Mouse (Mus musculus): Measurements from ENCODE around the gene Cyb5r4.
A peak's percentile ranks its signal among the peaks of the same experiment; 100 is the strongest.
"Not testable (repeated sequence)": the region's sequence is repeated elsewhere in the genome, so short reads cannot be mapped to it uniquely, and the experiment has no call there.

Gene Cyb5r4

GRCm38 (mm10) chr9:87021778-87022523 is at the start of gene Cyb5r4:
Cyb5r4 (plus strand) TSS chr9:87022014.
- DNase-seq (ENCODE audit: low read depth, low spot score) = peak; percentile 93

DNA sequence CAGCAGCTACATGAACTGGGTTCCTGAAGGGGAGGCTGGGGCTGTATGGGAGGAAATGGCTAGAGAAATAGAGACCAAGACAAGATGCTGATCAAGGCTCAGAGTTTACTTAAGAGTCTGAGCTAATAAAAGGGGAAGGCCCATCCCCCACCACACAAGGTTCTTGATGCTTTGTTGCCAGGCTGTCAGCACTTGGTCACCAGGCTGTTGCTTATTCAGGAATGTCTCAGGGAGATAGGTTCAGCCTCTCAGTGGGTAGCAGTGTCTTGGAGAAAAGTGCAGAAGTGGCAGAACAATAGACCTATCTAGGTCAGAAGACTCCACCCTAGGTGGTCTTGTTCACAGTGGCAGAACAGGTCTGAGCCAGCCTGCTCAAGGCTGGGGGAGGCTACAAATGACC is 49.3 kb upstream of the Cyb5r4 start:
- DNase-seq (ENCODE audit: low read depth, low spot score) = not testable (repeated sequence)

DNA sequence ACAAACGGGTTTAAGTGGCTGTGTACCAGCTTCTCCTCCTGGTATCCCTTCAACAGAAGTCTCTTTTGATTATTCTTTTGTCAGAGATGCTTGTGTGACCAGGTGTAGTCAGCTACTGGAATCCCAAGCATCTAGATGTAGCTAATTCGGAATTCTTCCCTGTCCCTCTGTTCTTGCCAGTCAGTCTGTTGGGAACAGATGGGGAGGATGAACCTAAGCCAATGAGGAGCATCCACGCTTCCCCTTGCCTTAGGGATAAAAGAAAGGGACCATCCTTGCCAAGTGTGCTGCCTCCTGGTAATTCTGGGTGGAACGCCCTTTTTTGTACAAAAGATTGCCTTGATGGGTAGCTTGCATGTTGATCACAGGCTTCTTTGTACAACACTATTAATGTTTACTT is 48.3 kb upstream of the Cyb5r4 start:
- no peak for DNase-seq (ENCODE audit: low read depth, low spot score)

DNA sequence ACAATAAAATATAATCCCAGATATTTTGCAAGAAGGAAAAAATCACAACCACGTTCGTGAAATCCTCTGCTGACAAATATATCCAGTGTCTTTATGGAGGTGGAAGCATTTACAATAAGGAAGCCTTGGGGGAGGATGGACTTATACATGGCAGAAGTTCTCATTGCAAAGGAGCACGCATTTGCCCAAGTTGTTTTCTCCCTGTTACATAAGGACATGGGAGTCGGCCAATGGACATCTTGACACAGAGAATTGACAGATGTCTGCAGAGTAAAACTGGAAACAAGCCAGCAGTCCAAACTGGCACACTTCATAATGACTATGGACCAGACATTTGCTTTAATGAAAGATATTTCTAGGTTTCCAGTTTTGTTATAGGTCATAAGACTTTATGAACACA is 44.9 kb upstream of the Cyb5r4 start:
- DNase-seq (ENCODE audit: low read depth, low spot score) = no peak

GRCm38 (mm10) chr9:86978257-86978907 is 43.4 kb upstream of the Cyb5r4 start:
- DNase-seq (ENCODE audit: low read depth, low spot score) = no peak

DNA sequence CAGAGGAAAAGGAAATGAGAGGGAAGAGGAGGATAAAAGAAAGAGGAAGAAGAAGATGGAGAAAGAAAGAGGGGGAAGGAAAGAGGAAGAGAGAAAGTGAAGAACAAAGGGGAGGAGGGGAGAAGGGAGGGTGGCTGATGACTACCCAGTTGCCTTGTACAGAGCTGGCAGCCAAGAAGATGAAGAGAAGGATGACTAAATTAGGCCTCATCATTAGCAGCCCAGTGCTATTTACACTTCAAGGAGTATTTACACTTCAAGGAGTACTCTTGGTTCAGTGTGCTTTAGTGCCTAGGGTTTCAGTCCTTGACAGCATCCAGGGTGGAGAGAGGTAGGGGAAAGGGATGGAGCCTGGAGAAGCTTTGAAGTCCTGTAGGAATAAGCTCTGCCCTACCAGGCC is 41.8 kb upstream of the Cyb5r4 start:
- DNase-seq (ENCODE audit: low read depth, low spot score) = no peak

- no peak for DNase-seq (ENCODE audit: low read depth, low spot score)
Measured at GRCm38 (mm10) chr9:86980942-86981341, 40.9 kb upstream of the Cyb5r4 start.

DNA sequence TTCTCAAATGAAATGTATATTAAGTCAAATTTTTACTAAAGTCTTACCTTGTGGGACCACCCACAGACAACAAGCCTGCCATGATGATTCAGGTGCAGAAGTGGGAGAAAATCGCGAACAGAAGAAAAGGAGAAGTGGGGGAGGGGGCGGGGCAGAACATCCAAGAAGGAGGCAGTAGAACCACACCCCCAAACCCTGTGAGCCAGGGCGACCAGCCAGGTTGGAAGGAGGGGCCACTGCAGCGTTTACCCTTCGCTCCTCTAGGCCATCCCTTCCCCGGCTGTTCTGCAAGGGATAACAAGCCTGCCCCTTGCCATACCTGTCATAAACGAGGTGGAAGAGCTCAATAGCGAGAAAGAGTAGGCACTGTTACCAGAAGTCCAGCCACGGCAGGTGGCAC is 40.3 kb upstream of the Cyb5r4 start:
- DNase-seq (ENCODE audit: low read depth, low spot score) = no peak

- no peak for DNase-seq (ENCODE audit: low read depth, low spot score)
Measured at GRCm38 (mm10) chr9:86984583-86984982, 37.2 kb upstream of the Cyb5r4 start.

- no peak for DNase-seq (ENCODE audit: low read depth, low spot score)
Measured at GRCm38 (mm10) chr9:86985105-86985504, 36.7 kb upstream of the Cyb5r4 start.

DNA sequence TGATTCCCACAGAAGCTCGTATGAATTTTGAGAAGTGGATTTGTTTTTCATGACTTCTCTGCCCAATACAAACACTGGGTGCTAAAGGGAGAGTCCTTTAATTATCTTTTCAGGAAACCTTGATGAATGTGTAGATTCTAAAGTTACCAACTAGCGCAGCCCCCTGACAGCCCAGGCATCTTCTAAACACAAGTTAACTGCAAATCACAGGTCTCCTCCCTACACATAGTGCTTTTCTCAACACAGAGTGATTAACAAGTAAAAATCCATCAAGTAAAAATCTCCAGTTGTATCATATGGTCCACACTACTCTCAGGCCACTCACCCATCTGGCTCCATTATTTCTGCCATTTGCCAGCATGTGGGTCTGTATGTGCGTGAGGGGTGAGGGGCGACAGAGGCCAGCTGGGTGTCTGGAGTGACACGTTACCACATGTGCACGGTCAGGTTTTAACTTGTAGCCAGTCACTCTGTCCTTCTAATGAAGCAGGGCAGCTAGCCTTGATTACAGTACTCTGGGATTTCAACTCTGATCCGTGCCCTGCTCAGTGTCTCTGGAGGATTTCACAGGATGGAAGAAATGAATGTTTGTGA is 35.0 kb upstream of the Cyb5r4 start:
- no peak for DNase-seq (ENCODE audit: low read depth, low spot score)

DNA sequence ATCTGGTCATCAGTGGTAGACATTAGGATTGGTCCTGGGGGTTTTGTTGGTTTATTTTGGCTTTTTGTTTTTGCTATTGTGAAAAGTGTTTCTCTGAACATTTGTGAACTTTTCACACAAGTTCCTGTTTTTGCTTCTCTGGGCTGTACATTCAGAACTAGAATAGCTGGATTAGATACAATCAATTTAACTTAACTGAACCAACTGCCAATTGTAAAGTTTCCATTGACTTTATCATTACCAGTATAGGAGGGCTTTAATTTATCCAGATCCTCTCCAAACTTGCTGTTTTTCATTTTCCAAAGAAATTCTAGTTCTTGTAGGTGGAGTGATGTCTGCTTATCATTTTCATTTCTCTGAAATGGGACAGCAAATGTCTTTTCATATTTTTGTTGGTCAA is 32.0 kb upstream of the Cyb5r4 start:
- DNase-seq (ENCODE audit: low read depth, low spot score) = no peak

GRCm38 (mm10) chr9:86991758-86992157 is 30.1 kb upstream of the Cyb5r4 start:
- DNase-seq (ENCODE audit: low read depth, low spot score) = no peak

GRCm38 (mm10) chr9:86997046-86997691 is 24.6 kb upstream of the Cyb5r4 start:
- DNase-seq (ENCODE audit: low read depth, low spot score) = no peak

- DNase-seq (ENCODE audit: low read depth, low spot score) = peak; percentile 86
Measured at GRCm38 (mm10) chr9:86999956-87000582, 21.7 kb upstream of the Cyb5r4 start.

DNA sequence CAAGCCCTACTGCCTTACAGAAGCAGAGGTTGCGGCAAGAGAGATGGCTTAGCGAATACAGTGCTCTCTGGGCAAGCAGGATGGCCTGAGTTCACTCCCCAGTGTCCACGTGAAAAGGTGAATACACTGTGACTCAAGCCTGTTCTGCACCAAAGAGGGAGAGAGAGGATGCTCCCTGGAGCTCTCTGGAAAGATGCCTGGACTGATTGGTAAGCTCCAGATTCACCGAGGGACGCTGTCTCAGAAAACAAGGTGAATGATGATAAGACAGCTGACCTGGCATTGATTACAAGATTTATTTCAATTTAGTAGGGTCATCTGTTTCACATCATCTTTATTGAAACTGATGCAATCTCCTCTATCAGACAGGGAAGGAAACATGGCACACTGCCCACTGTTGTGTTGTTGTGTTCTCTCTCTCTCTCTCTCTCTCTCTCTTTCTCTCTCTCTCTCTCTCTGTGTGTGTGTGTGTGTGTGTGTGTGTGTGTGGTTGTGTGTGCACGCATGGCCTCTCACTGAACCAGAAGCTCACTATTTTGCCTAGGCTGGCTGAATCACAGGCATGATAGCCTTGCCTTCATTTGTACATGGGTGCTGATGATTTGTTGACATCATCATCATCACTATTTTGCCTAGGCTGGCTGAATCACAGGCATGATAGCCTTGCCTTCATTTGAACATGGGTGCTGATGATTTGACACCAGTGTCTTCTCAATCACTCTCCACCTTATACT is 16.9 kb upstream of the Cyb5r4 start:
- no peak for DNase-seq (ENCODE audit: low read depth, low spot score)

GRCm38 (mm10) chr9:87005435-87005779 is 16.4 kb upstream of the Cyb5r4 start:
- DNase-seq (ENCODE audit: low read depth, low spot score) = no peak

DNA sequence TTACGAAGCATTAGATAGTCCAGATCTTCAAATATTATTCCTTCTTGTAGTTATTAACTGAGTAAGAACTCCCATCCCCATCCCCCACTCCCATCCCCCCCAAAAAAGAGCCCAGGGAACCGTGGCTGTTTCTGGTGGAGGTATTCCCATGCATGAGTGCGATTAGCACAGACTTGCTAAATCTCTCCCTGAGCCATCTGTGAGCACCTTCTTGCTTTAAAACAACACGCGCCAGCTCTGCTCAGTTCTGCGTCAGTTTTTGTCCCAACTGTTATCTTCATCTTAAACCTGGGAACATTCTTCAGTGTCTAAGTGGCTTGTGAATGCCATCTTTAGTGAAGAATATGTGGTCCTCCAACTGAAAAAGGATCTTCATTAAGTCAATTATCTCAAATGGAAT is 13.3 kb upstream of the Cyb5r4 start:
- no peak for DNase-seq (ENCODE audit: low read depth, low spot score)

GRCm38 (mm10) chr9:87008919-87009318 is 12.9 kb upstream of the Cyb5r4 start:
- no peak for DNase-seq (ENCODE audit: low read depth, low spot score)

- no peak for DNase-seq (ENCODE audit: low read depth, low spot score)
Measured at GRCm38 (mm10) chr9:87015288-87015937, 6.4 kb upstream of the Cyb5r4 start, which contains the start of gene Ripply2. Ripply2 (plus strand) TSS chr9:87015537.

- DNase-seq (ENCODE audit: low read depth, low spot score) = no peak
Measured at GRCm38 (mm10) chr9:87015938-87016294, 5.9 kb upstream of the Cyb5r4 start.

Data from telencephalon, adult 2 months (tissue).